Mouse (Mus musculus): ENCODE measurements around the gene Tinagl1.

DNA sequence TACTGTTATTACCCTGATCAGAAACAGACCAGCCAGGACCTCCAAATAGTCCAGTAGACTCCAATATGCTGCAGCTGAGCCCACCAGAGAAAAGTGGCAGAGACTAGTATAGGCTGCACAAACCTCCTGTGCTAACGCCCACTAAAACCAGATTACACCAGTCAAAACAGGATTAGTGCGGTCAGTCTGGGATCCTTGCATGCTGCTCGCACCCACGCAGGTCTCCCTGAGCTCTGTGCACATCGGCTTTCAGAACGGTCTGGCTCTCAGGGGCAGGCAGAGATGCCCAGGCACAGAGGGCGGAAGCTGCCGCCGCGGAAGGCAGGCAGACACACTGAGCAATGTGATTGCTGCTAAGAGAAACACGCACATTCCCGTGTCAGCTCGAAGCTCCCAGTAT lies 8.1 kb upstream of the Tinagl1 start:
- TF ChIP-seq TCF12 (IDR thresholded peaks at IDR 0.05; ENCODE audit: insufficient read depth, poor library complexity, severe bottlenecking) = no peak
- no peak for TF ChIP-seq USF1 (IDR thresholded peaks at IDR 0.05; ENCODE audit: low read depth)
- TF ChIP-seq POLR2A (IDR thresholded peaks at IDR 0.05; ENCODE audit: insufficient read length, low read depth) = no peak
- TF ChIP-seq POLR2AphosphoS2 (IDR thresholded peaks at IDR 0.05; ENCODE audit: insufficient read length, low read depth) = no peak
- no peak for TF ChIP-seq SRF (IDR thresholded peaks at IDR 0.05; ENCODE audit: control insufficient read depth, insufficient read length, low read depth)
- no peak for TF ChIP-seq MAX (IDR thresholded peaks at IDR 0.05; ENCODE audit: low read depth)
- no peak for TF ChIP-seq E2F4 (IDR thresholded peaks at IDR 0.05; ENCODE audit: insufficient read depth)
